Mouse (Mus musculus): ENCODE results near the gene Stard9.
"Not testable (repeated sequence)": the region's sequence is repeated elsewhere in the genome, so short reads cannot be mapped to it uniquely, and the experiment has no call there.

Gene Stard9

DNA sequence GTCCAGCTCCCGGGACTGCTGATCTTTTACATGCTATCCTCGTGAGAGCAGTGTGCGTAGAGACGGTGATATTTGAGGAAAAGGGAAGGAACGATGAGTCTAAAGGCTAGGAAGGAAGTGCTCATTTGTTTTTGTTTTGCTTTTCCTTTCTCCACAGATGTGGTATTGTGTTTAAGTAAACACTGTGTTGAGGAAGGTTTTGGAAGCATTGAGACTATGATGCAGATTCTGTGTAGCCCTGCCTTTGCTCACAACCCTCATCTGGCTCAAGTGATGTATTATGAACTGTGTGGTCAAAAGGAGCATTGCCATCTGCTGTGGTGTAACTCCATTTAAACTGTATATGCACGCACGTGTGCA lies 24.0 kb downstream of the Stard9 start:
- DNase-seq (ENCODE audit: low spot score in 2 of 2) = no peak

DNA sequence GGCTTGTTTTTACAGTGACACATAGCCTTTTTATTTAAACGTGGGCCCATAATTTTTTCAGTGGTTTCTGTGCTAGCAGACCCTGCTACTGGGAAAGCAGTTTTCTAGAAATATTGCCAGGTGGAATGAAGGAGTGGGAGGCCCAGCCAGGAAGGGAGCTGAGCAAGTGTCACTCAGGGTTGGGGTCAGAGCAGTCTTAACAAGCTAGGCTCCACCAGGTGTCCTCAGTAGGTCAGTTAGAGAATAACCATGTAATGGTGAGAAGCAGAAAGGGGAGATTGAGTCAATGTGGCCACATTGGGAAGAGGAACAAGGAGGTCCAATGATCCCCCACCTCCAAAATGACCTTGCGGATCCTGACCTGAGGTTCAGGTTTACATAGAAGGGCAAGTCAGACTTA lies 25.8 kb downstream of the Stard9 start:
- DNase-seq (ENCODE audit: low spot score in 2 of 2) = no peak

DNA sequence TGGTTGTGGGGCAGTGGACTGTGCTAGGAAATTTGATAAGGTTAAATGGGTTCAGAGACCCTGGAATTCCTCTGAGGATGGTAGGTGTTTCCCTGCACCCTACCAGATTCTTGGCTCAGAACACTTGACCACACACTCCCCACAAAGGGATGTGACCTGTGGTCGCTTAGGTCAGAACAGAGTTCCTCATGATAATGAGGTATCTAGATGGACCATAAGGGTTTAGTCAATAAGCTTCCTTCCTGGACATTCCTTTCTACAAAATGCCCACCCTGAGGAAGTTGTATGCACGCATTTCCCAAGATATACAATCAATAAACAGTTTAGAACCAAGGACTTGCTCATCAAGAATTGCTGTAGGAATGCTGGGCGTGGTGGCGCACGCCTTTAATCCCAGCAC lies 27.0 kb downstream of the Stard9 start:
- DNase-seq (ENCODE audit: low spot score in 2 of 2) = no peak

DNA sequence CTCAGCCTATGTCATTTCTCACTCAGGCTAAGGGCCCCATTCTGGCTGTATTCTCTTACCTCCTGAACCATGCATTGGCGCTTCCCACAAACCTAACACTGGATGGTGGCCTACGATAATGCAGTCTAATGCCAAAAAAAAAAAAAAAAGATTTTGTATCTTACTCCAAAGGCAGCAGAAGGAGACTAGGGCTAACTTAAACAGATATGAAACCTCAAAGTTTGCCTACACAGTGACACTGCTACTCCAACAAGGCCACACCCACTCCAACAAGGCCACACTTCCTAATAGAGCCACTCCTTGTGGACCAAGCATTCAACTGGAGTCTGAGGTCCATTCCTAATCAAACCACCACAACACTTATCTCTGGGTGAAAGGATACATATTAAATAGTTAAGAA lies 27.8 kb downstream of the Stard9 start:
- no peak for DNase-seq (ENCODE audit: low spot score in 2 of 2)

DNA sequence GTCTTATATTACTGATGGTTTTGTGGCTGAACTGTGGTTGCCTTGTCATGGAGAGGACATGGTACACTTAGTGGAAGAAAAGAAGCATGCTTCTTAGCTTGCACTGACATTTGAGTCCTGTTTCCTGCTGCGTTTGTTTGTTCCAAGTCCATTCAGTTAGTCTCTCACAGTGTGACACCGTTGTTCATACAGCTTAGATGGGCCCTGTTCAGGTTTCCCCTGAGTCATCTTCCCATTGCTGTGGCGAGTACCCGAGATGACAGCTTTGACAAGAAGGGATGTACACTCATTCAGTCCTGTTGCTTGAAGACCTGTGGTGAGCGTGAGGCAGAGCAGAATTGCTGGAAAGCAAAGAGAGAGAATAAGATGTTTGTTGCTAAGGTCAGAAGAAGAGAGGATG lies 29.6 kb downstream of the Stard9 start:
- DNase-seq (ENCODE audit: low spot score in 2 of 2) = no peak

DNA sequence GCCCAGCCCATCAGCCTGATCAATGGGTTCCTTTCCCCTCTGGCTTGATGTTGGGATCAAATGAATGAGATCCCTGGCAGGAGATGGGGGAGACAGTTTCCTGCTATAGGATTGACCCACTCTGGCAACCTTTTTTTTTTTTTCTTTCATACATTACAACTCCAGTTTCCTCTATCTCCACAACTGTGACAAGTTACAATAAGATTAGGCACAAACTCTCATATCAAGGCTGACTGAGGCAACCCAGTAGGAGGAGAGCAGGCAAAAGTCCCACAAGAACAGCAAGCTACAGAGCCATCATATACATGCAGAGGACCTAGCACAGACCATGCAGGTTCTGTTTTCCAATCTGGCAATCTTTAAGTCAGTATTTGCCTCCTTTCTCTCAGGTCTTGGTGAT lies 30.4 kb downstream of the Stard9 start:
- DNase-seq (ENCODE audit: low spot score in 2 of 2) = no peak

DNA sequence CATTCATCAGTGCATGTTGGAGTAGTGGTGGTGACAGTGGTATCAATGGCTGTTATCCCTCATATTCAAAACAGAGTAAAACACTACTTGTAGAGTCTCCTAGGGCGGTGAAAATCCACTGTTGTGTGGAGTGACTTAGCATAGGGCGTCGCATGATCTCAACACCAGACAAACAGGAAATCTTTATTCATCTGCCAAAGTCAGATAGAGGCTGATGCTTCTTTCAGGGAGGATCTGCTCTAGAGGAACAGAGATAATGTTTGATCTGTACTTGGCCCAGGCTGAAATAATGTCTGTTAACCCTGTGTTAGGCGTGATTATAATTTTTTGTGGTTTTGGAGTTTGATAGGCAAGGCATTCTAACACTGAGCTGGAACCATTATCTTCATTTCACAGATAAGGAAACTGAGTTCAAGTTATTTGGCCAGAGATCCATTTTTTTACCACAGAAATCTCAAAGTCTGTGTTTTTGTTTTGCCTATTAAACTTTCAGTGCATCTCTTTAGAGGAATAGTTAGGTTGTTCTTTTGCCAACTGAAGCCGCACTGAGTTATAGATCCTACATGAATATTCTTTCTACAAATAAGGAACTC lies 31.7 kb downstream of the Stard9 start:
- DNase-seq (ENCODE audit: low spot score in 2 of 2) = no peak

DNA sequence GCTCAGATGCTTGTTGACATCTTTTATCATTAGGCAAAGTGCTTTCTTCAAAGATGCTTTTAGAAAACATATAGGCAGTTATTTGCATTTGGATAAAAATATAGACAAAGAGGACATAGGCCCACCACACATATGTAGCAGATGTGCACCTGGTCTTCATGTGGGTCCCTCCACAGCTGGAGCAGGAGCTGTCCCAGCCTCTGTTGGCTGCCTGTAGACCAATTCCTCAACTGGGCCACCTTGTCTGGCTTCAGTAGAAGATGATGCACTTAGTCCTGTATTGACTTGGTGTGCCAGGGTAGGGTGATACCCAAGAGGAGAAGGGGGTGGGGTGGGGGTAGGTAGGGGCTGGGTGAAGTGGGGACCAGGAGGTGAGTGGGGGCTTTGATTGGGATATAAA lies 33.8 kb downstream of the Stard9 start:
- DNase-seq (ENCODE audit: low spot score in 2 of 2) = no peak

DNA sequence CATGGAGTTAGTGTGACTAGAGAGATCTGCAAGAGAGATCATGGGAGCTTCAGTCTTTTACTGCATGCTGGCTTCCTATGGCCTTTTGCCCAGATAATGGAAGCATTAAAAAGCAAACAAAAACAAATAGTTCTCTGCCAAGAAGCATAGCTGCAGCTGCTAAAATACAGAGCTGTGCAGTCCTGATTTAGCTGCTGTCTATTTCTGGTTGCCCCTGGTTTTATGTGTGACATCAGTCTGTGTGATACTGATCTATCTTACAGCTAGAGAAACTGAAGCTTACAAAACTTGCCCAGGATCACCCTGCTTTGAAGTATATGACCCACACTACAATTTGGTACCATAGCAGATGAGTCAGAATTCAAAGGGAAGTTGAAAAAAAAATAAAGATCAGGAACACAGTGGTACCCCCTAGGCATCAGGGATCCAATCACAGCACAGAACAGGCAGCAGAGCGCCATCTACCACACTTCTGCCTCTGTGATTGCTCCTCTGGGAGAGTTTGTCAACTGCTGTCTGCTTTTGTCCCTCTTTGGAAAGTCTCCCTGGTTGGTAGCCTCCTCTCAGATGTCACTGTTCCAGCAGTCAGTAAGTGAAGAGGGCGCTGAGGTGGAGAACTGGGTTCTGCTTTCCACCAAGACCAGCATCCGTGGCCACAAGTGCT lies 34.7 kb downstream of the Stard9 start:
- DNase-seq (ENCODE audit: low spot score in 2 of 2) = no peak

DNA sequence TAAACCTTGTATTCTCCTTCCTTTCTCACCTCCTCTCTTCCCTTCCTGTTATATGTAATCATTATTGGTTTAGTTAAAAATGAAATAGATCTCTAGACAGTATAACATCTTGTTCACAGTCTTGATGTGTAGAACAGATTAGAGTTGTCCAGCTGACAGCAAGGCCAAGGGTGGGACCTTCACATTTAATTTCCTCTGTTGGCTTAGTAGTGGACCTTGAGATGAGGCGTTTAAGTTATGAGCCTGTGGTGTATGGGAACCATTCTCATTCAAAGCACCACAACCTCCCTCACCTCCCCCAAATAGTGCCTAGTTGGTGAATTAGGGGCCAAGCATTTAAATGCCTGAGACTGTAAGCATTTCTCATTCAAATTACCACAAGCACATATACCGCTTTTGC lies 38.5 kb downstream of the Stard9 start:
- no peak for DNase-seq (ENCODE audit: low spot score in 2 of 2)

DNA sequence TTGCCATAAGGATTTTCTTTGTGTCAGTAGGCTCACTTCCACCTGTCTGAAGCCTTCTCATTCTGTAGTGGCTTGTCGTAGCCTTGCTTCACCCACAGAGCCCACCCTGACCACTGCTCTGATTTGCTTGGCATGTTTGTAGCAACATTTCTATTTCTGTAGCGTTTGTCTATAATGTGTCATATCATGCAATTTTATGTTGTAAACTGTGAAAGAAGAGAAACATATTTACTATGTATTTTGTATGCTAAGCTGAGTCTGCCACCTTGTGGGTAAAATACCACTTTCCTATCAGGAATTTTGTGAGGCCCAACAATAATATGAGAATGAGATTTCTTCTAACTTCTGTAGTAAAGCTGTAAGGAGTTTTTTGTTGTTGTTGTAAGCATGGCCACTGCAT lies 41.3 kb downstream of the Stard9 start:
- DNase-seq (ENCODE audit: low spot score in 2 of 2) = no peak

DNA sequence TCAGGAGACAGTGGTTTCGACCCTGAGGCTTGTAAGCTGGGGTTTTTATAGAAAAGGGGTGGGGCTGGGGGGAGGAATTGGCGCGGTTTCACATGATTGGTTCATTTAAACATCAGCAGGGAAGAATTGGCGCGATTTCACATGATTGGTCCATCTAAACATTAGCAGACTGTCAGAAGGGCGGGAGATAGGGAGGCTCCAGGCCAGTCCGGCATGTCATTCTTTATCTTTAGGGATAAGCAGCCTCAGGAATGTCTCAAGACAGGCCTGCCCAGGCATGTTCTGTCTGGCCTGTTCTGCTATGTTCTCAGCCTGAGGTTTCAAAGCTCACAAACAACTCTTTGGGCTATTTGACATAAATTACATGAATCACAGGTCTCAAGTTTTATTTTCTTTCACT lies 52.2 kb downstream of the Stard9 start:
- DNase-seq (ENCODE audit: low spot score in 2 of 2) = not testable (repeated sequence)

DNA sequence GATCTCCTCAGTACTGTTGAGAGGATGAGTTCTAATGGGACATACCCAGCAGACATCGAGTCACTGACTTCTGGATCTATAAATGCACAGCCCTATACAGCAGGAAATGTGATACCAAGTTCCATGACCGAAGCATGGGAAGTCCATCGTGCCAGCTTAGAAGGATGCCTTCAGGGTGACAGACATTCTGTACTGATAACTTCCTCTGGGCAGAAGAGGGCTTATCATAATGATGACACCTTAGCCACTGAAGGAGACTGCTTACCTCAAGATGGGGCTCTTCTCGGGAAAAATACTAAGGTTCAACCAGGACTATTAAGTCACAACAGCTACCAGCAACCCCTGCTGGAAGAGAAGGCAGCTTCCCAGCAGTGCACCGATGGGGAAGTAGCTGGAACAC lies 68.8 kb downstream of the Stard9 start:
- no peak for DNase-seq (ENCODE audit: low spot score in 2 of 2)

DNA sequence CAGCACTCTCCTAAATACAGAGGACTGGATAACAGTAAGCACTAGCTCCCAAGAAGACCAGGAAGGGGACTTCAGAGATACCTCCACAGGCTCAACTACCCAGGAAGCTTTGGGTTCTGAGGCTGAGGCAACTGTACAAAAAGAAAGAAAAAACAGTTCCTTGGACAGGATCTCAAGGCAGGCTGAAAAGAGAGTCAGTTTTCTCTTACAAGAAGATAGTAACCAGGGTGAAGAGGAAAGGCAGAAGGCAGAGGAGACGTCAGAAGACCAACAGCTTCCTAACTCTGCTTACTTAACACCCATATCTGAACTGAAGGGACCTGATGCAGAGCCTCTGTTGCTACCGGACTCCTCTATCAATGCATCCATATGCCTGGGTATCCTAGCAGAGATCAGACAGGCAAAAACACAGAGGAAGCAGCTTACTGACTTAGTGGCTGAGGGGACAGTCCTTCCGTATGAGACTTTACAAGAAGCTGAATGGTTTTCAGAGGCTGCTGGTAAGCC lies 71.5 kb downstream of the Stard9 start:
- DNase-seq (ENCODE audit: low spot score in 2 of 2) = no peak

DNA sequence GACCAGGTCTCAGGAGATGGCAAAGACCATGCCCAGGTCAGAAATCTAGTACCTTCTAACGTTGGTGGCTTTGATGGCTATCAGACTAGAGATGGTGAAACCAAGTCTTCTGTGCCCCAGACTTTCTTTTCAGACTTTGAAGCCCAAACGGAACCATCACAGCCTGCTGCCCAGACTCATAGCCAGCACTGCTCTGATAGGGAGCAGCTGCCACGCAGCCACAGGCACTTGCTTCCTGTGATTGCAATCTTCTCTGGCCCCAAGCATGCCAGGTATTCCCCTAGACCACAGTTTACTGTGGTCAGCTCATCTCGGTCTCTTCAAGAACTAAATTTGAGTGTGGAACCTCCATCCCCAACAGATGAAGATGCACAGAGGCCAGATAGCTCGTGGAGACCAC lies 73.8 kb downstream of the Stard9 start:
- no peak for DNase-seq (ENCODE audit: low spot score in 2 of 2)

DNA sequence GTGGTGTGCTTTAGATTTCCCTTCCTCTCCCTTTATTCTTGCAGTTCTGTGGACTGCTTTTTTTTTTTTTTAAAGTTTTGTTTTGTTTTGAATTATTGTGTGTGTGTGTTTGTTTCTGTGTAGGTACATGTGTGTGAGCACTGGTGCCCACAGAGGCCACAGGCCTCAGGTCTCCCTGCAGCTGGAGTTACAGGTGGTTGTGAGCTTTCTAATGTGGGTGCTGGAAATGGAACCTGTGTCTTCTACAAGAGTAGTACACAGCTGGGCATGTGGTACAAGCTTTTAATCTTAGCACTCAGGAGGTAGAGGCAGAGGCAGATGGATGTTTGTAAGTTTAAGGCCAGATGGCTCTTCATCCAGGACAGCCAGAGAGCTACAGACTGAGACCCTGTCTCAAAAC lies 78.1 kb downstream of the Stard9 start:
- no peak for DNase-seq (ENCODE audit: low spot score in 2 of 2)

DNA sequence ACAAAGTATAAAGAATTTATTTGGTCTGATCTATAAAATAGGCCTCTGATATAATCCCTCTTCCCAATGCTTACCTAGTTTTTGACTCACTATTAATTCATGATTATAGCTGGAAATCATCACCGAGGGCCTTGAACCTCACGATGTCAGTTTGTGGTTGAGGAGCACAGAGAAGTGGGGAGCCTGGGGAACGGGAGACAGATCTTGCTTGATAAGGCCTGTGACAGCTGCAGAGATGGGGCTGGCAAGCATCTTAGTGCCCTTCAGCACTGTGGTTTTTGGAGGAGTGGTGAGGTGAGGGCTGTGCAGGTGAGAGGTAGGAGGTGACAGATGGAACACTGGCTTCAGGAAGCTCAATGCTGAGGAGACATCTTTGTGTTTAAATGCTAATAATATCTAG lies 81.2 kb downstream of the Stard9 start:
- no peak for DNase-seq (ENCODE audit: low spot score in 2 of 2)

DNA sequence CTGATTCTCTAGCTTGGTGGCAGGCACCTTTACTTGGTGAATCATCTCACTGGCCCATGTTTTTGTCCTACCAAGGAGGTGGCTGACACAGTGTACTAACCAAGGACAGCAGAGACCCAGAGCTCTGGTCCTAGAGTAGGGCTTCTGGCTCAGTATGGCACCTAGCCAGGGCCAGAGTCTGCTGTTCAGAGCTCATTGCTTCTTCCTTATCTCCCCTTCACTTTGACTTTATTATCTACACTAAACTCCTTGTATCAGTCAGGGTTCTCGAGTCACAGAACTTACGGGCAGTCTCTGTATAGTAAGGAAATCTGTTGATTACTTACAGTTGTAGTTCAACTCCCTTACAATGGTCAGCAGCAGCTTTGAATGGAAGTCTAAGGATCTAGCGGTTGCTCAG lies 82.0 kb downstream of the Stard9 start:
- DNase-seq (ENCODE audit: low spot score in 2 of 2) = no peak

DNA sequence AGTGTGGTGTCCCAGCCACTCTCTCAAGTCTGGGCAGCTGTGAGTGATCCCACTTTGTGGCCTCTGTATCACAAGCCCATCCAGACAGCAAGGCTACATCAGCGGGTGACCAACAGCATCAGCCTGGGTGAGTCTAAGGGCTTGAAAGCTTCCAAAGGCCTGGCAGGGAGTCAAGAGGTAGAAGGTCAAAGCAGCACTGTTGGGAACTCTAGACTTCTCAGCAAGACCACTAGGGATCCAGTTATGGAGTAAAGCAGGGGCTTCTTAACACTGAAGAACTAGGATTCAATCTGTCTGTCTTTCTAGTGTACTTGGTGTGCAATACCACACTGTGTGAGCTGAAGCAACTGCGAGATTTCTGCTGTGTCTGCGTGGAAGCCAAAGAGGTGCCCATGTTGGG lies 84.5 kb downstream of the Stard9 start:
- DNase-seq (ENCODE audit: low spot score in 2 of 2) = no peak

DNA sequence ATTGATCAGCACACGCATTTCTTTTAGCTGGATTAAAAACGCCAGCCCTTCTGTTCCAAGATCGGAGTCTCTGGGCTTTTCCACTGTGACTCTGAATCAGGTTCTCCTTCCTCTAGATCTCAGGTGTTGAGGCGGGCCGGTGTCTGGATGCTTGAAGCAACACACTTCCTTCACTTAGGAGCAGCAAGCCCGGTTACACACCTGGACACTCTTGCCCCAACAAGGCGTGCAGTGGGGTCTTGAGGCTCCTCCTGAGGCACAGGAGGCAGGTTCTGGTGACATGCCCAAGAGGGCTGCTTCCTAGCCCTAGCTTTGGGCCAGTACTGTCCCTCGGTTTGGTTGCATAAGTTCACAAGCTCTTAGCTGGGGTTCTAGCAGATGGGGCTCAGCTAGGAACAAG lies 89.6 kb downstream of the Stard9 start:
- no peak for DNase-seq (ENCODE audit: low spot score in 2 of 2)

DNA sequence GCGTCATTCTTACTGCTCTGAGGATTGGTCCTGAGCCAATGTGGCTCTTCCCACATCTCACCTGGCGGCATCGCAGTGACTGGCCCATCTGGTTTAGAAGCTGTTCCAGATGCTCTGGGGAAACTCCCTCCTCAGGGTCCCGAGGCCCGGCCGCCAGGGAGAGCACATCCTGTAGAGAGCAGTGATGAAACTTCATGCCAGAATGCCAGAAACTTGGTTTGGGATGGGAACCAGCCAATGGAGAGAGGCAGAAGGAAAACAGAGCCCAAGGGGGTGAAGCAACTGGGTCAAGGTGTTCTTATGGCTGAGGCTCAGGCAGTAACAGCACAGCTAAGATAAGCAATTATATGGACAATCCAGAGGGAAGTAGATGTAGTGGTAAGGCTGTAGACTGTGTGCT lies 91.9 kb downstream of the Stard9 start:
- DNase-seq (ENCODE audit: low spot score in 2 of 2) = no peak

DNA sequence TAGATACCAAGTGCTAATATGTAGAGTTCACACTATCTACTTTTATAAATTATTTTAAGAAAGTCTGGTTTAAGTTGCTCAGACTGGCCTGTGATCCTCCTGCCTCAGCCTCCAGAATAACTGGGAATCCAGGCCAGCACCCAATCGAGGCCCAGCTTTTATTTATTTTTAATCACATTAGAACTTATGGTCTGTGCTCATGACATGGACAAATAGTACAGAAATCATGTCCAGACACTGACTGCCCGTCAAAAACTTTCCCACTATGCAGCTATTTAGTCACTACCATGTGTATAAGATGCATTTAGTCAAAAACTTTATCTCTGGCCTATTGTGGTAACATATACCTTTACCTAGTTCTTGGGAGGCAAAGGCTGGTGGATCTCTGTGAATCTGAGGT lies 93.0 kb downstream of the Stard9 start:
- DNase-seq (ENCODE audit: low spot score in 2 of 2) = no peak

DNA sequence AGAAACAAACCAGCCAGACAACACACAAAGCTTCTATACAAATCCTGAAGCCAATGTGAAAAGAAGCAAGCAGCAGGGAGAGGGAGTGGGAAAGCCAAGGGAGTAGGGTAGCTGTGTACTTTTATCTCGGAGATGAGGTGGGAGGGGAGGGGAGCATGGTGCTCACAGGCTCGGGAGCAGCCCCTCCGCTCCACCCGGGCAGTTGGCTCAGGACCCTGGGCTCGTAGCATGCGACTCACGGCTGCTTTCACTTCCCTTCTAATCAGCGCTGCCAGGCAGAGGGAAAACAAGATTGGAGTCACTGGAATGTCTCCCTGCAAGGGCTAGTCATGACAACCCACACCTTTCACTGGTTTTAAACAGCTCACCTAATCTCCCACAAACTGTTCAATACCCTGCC lies 93.6 kb downstream of the Stard9 start:
- no peak for DNase-seq (ENCODE audit: low spot score in 2 of 2)

DNA sequence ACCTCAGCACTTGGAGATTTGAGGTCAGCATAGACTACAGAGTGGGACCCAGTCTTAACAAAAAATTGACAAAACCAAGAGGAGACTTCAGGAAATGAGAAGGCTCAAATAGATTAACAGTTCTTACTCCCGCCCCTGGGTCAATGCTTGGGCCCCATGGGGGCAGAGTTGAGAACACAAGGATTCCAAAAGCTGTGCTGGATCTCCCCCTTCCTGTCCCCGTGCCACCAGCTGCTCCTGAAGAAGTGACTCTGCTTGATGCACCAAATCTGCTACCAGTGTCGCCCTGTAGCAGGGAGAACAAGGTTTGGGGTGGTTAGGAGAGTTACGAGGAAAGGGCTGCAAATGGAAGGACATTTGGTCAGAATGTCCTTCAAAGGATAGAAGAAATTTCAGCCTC lies 94.7 kb downstream of the Stard9 start:
- no peak for DNase-seq (ENCODE audit: low spot score in 2 of 2)
